Mouse (Mus musculus): ENCODE measurements around the gene Apoh.

- TF ChIP-seq CEBPB (IDR thresholded peaks at IDR 0.05; ENCODE audit: low read depth) (no peak), MYOD1 (IDR thresholded peaks at IDR 0.05; ENCODE audit: control insufficient read depth, insufficient read length, low read depth) (no peak), CTCF (IDR thresholded peaks at IDR 0.05; ENCODE audit: control insufficient read depth, insufficient read depth, insufficient read length) (no peak), MYOG (IDR thresholded peaks at IDR 0.05; ENCODE audit: control insufficient read depth, extremely low read depth, insufficient read length) (no peak), USF1 (IDR thresholded peaks at IDR 0.05; ENCODE audit: low read depth) (no peak)
These were observed 82.4 kb downstream of the Apoh start for GRCm38 (mm10) chr11:108425592-108425921.
